Mouse (Mus musculus) limb, embryonic 12.5 days (tissue): ENCODE data around the gene Gm10203. TPM values are rescaled to one million over a fixed set of nuclear protein-coding genes. Genes with fewer than 3 reads are reported as not detected.

Source experiments
- ATAC-seq: fragments of 200-750 bp; cut with Nextera tagmentation; 2 replicates; pipeline ENCODE4 v1.8.0; 2017; ENCODE audit warnings: low read depth, moderate TSS enrichment; ENCODE audit not compliant: insufficient number of reproducible peaks, insufficient read depth, low FRiP score, low TSS enrichment
- H3K27ac ChIP-seq: fragments of 300-500 bp; sonication (generic); 2 replicates; pipeline ENCODE4 v1.5.1; 2016; ENCODE audit warnings: mild to moderate bottlenecking, moderate library complexity
- H3K27me3 ChIP-seq: fragments of 300-500 bp; sonication (generic); 2 replicates; pipeline ENCODE4 v1.6.1; 2016; ENCODE audit warnings: mild to moderate bottlenecking, moderate library complexity
- H3K36me3 ChIP-seq: fragments of 300-500 bp; sonication (generic); 2 replicates; pipeline ENCODE4 v1.6.1; 2016; ENCODE audit warnings: mild to moderate bottlenecking, moderate library complexity
- H3K4me1 ChIP-seq: fragments of 300-500 bp; sonication (generic); replicated peaks from 2 replicates; pipeline ENCODE4 v1.6.1; 2016
- H3K4me2 ChIP-seq: fragments of 300-500 bp; sonication (generic); 2 replicates; pipeline ENCODE4 v1.6.1; 2016; ENCODE audit warnings: mild to moderate bottlenecking, moderate library complexity
- H3K4me3 ChIP-seq: fragments of 300-500 bp; sonication (generic); replicated peaks from 2 replicates; pipeline ENCODE4 v1.5.1; 2016; ENCODE audit warnings: mild to moderate bottlenecking
- H3K9ac ChIP-seq: fragments of 300-500 bp; sonication (generic); replicated peaks from 2 replicates; pipeline ENCODE4 v1.6.1; 2016; ENCODE audit warnings: mild to moderate bottlenecking, moderate library complexity
- H3K9me3 ChIP-seq: fragments of 300-500 bp; sonication (generic); 2 replicates; pipeline ENCODE4 v1.6.1; 2016; ENCODE audit warnings: mild to moderate bottlenecking, moderate library complexity
- WGBS: fragments of 180-500 bp; shearing (Covaris S2); methylation state at CpG from one replicate; pipeline ENCODE4 v1.1.7; 2016; 5-methylcytosine and 5-hydroxymethylcytosine counted together
- polyA plus RNA-seq: library from polyadenylated mRNA; unstranded; fragments of >200 nt; fragmentation: Nextera tagmentation; extraction: Ambion mirVana; gene quantifications from 2 replicates; pipeline ENCODE4 v1.2.1, GENCODE M21; 2016

Gene Gm10203
- polyA plus RNA-seq, 1 experiment from 2014 or later = not detected

- Histone ChIP-seq H3K4me3 (no peak overlapping the region), H3K9ac (no peak overlapping the region), H3K27me3 (no peaks in the 10 kb centered on the region), H3K27ac (no peak overlapping the region), H3K4me2 (no peak overlapping the region), H3K4me1 (0 out of 2 replicates have a peak, but pooled peaks cover 3% of the 10 kb centered on the region), H3K36me3 (no peaks in the 10 kb centered on the region), H3K9me3 (no peaks in the 10 kb centered on the region)
- WGBS = 92% methylated on average over 1 of the region's 1 CpGs
- no peak for ATAC-seq
These were observed 26.5 kb upstream of the Gm10203 start for GRCm38 (mm10) chr6:149103451-149103850.

DNA sequence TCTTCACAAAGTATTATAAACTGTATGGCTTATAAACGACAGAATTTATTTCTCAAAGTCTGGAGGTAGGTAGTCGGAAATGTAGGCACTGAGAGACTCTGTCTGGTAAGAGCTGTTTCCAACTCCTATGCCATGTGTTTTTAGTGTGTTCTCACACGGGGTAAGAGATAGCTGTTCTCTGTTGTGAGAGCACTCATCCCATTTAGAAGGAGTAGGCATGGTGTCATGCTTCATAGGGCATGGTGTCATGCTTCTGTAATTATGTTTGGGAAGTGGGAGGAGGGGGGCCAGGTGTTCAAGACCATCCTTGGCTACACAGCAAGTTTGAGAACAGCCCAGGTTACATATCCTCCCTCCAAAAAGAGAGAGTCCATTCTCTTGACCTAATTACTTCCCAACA is 22.4 kb upstream of the Gm10203 start:
- WGBS = 79% methylated on average over 3 of the region's 3 CpGs
- no peak for ATAC-seq
- Histone ChIP-seq H3K9ac (no peak overlapping the region), H3K4me3 (no peak overlapping the region), H3K27me3 (no peaks in the 10 kb centered on the region), H3K27ac (no peak overlapping the region), H3K9me3 (no peaks in the 10 kb centered on the region), H3K4me1 (no peaks in the 10 kb centered on the region), H3K36me3 (no peaks in the 10 kb centered on the region), H3K4me2 (no peak overlapping the region)

- Histone ChIP-seq H3K4me1 (no peaks in the 10 kb centered on the region), H3K9ac (no peak overlapping the region), H3K9me3 (no peaks in the 10 kb centered on the region), H3K27me3 (no peaks in the 10 kb centered on the region), H3K36me3 (no peaks in the 10 kb centered on the region), H3K4me3 (no peak overlapping the region), H3K27ac (no peak overlapping the region), H3K4me2 (no peak overlapping the region)
- WGBS = 84% methylated on average over 2 of the region's 2 CpGs
- ATAC-seq = no peak
These were observed 21.1 kb upstream of the Gm10203 start for GRCm38 (mm10) chr6:149108909-149109308.

- no peak overlapping the region for H3K9ac ChIP-seq
- H3K36me3 ChIP-seq = no peaks in the 10 kb centered on the region
- H3K27me3 ChIP-seq = no peaks in the 10 kb centered on the region
- no peak for ATAC-seq
- no peak overlapping the region for H3K4me2 ChIP-seq
- H3K9me3 ChIP-seq = no peaks in the 10 kb centered on the region
- no peak overlapping the region for H3K27ac ChIP-seq
- no peak overlapping the region for H3K4me3 ChIP-seq
- no peaks in the 10 kb centered on the region for H3K4me1 ChIP-seq
These were observed 13.0 kb upstream of the Gm10203 start for GRCm38 (mm10) chr6:149116992-149117391.

- Histone ChIP-seq H3K4me3 (no peak overlapping the region), H3K4me2 (no peak overlapping the region), H3K9ac (no peak overlapping the region), H3K27me3 (no peaks in the 10 kb centered on the region), H3K9me3 (no peaks in the 10 kb centered on the region), H3K4me1 (no peaks in the 10 kb centered on the region), H3K36me3 (no peaks in the 10 kb centered on the region), H3K27ac (no peak overlapping the region)
- ATAC-seq = no peak
- 76% methylated on average over 2 of the region's 2 CpGs for WGBS
These were observed 11.0 kb upstream of the Gm10203 start for GRCm38 (mm10) chr6:149118935-149119334.

DNA sequence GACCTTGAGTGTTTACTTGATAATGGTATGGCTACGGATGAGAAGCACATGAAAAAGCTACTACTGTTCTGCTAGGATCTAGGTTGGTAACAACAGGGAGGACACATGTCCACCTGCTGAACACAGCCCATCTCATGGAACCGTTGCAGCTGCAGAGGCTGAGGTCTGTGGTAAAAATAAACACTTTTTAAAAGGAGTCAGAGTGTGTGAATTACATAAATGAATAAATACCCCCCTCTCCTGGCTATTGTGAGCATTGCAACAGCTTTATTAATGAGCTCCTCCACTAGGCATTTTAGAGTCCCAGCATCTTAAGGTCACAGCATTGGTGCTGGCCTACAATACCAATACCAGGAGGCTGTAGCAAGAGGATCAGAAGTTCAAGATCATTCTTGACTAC is 10.1 kb upstream of the Gm10203 start:
- no peak overlapping the region for H3K9ac ChIP-seq
- H3K4me3 ChIP-seq = no peak overlapping the region
- H3K27me3 ChIP-seq = no peaks in the 10 kb centered on the region
- no peaks in the 10 kb centered on the region for H3K4me1 ChIP-seq
- no peaks in the 10 kb centered on the region for H3K9me3 ChIP-seq
- H3K36me3 ChIP-seq = no peaks in the 10 kb centered on the region
- H3K27ac ChIP-seq = no peak overlapping the region
- no peak overlapping the region for H3K4me2 ChIP-seq
- WGBS = 33% methylated on average over 2 of the region's 2 CpGs
- ATAC-seq = no peak

DNA sequence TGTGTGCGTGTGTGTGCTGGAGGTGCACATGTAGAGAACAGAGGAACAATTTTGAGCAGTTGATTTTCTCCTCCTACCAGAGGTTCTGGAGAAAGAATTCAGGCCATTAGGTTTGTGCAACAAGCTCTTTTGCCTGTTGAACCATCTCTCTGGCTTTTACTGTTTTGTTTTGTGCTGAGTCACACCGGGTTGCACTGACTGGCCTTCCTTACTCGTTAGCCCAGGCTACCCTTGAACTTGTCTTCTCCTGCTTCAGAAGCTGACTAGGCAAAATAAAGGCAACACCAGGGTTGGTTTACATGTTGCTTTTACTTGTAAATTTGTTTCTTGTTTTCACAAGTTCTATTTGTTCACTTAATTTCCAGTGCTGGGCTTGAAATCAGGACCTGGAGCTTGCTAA is 6.9 kb upstream of the Gm10203 start:
- Histone ChIP-seq H3K9me3 (no peaks in the 10 kb centered on the region), H3K27me3 (no peaks in the 10 kb centered on the region), H3K4me1 (no peaks in the 10 kb centered on the region), H3K36me3 (no peaks in the 10 kb centered on the region), H3K4me3 (no peak overlapping the region), H3K4me2 (no peak overlapping the region), H3K9ac (no peak overlapping the region), H3K27ac (no peak overlapping the region)
- 96% methylated on average over 3 of the region's 3 CpGs for WGBS
- no peak for ATAC-seq

DNA sequence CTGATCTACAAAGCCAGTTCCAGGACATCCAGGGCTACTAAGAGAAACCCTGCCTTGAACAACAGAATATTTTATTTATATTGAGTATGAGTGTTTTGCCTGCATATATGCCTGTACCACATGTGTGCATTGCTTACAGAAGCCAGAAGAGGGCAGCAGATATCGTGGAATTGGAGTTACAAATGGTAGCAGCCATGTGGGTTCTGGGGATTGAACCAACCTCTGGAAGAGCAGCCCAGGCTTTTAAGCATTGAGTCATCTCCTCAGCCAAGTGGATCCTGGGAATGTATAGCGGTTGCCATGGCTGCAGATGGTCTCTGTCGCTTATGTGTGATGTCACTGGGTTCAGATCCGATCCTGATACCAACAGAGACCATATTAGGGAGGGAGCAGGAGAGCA is 3.3 kb upstream of the Gm10203 start:
- H3K9ac ChIP-seq = no peak overlapping the region
- H3K4me3 ChIP-seq = no peak overlapping the region
- WGBS = 71% methylated on average over 4 of the region's 4 CpGs
- H3K27me3 ChIP-seq = no peaks in the 10 kb centered on the region
- H3K27ac ChIP-seq = no peak overlapping the region
- no peaks in the 10 kb centered on the region for H3K4me1 ChIP-seq
- no peaks in the 10 kb centered on the region for H3K36me3 ChIP-seq
- H3K9me3 ChIP-seq = no peaks in the 10 kb centered on the region
- H3K4me2 ChIP-seq = no peak overlapping the region
- ATAC-seq = no peak

DNA sequence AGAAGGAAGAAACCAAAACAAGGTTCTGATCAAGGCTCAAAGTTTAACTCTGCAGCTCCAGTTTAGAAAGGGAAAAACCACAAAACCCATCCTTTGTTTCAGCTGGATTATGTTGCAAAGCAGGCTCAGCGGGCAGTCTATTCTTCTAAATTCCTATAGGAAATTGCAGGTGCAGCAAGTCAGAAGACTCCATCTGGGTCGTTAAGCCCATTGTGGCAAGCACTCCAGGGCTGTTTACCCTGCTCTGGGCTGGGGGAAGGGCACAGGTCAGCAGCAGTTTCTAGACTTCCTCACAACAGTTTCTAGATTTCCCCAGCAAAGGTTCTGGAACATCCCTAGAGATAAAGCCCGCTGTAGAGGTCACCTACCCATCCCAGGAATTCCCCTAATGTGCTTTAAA is 1.1 kb downstream of the Gm10203 start:
- no peak overlapping the region for H3K4me2 ChIP-seq
- 27% methylated on average over 3 of the region's 3 CpGs for WGBS
- no peaks in the 10 kb centered on the region for H3K27me3 ChIP-seq
- ATAC-seq = no peak
- H3K27ac ChIP-seq = no peak overlapping the region
- peaks cover 12% of the 10 kb centered on the region for H3K4me1 ChIP-seq
- H3K36me3 ChIP-seq = no peaks in the 10 kb centered on the region
- H3K9ac ChIP-seq = no peak overlapping the region
- H3K9me3 ChIP-seq = no peaks in the 10 kb centered on the region
- no peak overlapping the region for H3K4me3 ChIP-seq

DNA sequence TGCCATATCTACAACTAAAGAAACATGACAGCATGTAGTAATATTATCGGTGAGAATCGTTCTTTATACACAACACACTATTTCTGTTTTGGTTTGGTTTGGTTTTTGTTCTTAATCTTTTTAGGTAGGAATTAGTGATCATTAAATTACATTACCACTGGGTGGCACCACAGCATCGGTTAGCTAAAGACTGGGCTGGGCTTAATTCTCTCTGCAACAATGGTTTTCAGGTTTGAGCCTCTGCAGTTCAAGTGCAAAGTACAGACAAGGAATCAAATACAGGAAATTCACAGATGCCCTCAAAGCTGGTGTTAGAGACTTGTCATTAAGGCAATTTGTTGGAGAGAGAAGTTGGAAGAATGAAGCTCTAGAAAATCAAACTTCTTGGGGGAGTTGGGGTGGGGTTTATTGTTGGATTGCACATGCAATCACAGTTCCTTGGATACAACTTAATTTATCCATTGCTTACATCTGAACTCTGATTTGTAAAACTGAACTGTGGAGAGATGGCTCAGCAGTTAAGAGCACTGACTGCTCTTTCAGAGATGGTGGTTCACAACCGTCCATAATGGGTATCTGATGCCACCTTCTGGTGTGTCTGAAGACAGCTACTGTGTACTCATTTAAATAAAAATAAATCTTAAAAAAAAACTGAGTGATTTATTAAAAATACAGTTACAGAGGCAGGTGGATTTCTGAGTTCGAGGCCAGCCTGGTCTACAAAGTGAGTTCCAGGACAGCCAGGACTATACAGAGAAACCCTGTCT is 2.5 kb downstream of the Gm10203 start:
- H3K9ac ChIP-seq = no peak overlapping the region
- peaks cover 12% of the 10 kb centered on the region for H3K4me1 ChIP-seq
- no peak for ATAC-seq
- H3K36me3 ChIP-seq = no peaks in the 10 kb centered on the region
- WGBS = 27% methylated on average over 5 of the region's 5 CpGs
- H3K4me3 ChIP-seq = no peak overlapping the region
- no peak overlapping the region for H3K4me2 ChIP-seq
- H3K27me3 ChIP-seq = no peaks in the 10 kb centered on the region
- no peaks in the 10 kb centered on the region for H3K9me3 ChIP-seq
- no peak overlapping the region for H3K27ac ChIP-seq

GRCm38 (mm10) chr6:149134391-149135150 is 4.6 kb downstream of the Gm10203 start:
- 6% methylated on average over 5 of the region's 5 CpGs for WGBS
- Histone ChIP-seq H3K9ac (no peak overlapping the region), H3K9me3 (no peaks in the 10 kb centered on the region), H3K4me1 (peaks cover 12% of the 10 kb centered on the region), H3K4me3 (no peak overlapping the region), H3K36me3 (no peaks in the 10 kb centered on the region), H3K27me3 (no peaks in the 10 kb centered on the region), H3K27ac (no peak overlapping the region), H3K4me2 (no peak overlapping the region)
- ATAC-seq = no peak; the same call in 1 of the 2 replicates
